Mouse (Mus musculus): ENCODE data around the gene Palld. TPM values are rescaled to one million over a fixed set of nuclear protein-coding genes. Genes with fewer than 3 reads are reported as not detected.
A peak's percentile ranks its signal among the peaks of the same experiment; 100 is the strongest.

Gene Palld
- polyA plus RNA-seq (2015; fragmentation: Nextera tagmentation; extraction: Ambion mirVana), result 79.8 and 84.1 TPM in 2 replicates

- 77% methylated on average over 5 of the region's 5 CpGs for WGBS
- no peak within 1 kb of the TSS for H3K4me2 ChIP-seq (ENCODE audit: low read depth, low read length)
- H3K9me3 ChIP-seq (ENCODE audit: control insufficient read depth, low read length), result no peaks in the 10 kb centered on the region
- H3K27me3 ChIP-seq (ENCODE audit: control insufficient read depth, insufficient read depth, low read depth, low read length), result no peaks in the 10 kb centered on the region
- H3K27ac ChIP-seq (ENCODE audit: low read length), result no peak within 1 kb of the TSS
- ATAC-seq (ENCODE audit: low read depth), result no peak
- no peak within 1 kb of the TSS for H3K4me3 ChIP-seq (ENCODE audit: low read length)
- H3K4me1 ChIP-seq (replicated peaks; ENCODE audit: control insufficient read depth, insufficient read depth, low read length), result no peaks in the 10 kb centered on the region
- H3K36me3 ChIP-seq (ENCODE audit: control insufficient read depth, insufficient read depth, low read length), result no peaks in the 10 kb centered on the region
- H3K9ac ChIP-seq (ENCODE audit: low read length), result no peak within 1 kb of the TSS
These were observed at the start of gene Palld for GRCm38 (mm10) chr8:61902521-61902920. Palld (minus strand) TSS chr8:61902690.

- no peak overlapping the region for H3K4me2 ChIP-seq (ENCODE audit: low read depth, low read length)
- no peak overlapping the region for H3K9ac ChIP-seq (ENCODE audit: low read length)
- WGBS, result 56% methylated on average over 2 of the region's 2 CpGs
- no peaks in the 10 kb centered on the region for H3K9me3 ChIP-seq (ENCODE audit: control insufficient read depth, low read length)
- no peaks in the 10 kb centered on the region for H3K4me1 ChIP-seq (replicated peaks; ENCODE audit: control insufficient read depth, insufficient read depth, low read length)
- H3K27me3 ChIP-seq (ENCODE audit: control insufficient read depth, insufficient read depth, low read depth, low read length), result no peaks in the 10 kb centered on the region
- no peak overlapping the region for H3K27ac ChIP-seq (ENCODE audit: low read length)
- no peaks in the 10 kb centered on the region for H3K36me3 ChIP-seq (ENCODE audit: control insufficient read depth, insufficient read depth, low read length)
- no peak for ATAC-seq (ENCODE audit: low read depth)
- no peak overlapping the region for H3K4me3 ChIP-seq (ENCODE audit: low read length)
These were observed 35.1 kb upstream of the Palld start for GRCm38 (mm10) chr8:61937576-61937975.

GRCm38 (mm10) chr8:61933243-61933642 is 30.8 kb upstream of the Palld start:
- Histone ChIP-seq H3K27ac (ENCODE audit: low read length) (no peak overlapping the region), H3K4me1 (replicated peaks; ENCODE audit: control insufficient read depth, insufficient read depth, low read length) (no peaks in the 10 kb centered on the region)

GRCm38 (mm10) chr8:61927777-61928494 is 25.4 kb upstream of the Palld start, which contains the start of gene Ddx60:
Ddx60 (plus strand) TSS chr8:61928087.
- 6% methylated on average over 22 of the region's 22 CpGs for WGBS
- no peaks in the 10 kb centered on the region for H3K36me3 ChIP-seq (ENCODE audit: control insufficient read depth, insufficient read depth, low read length)
- H3K4me3 ChIP-seq (ENCODE audit: low read length), result peak within 1 kb of the TSS; percentile 54
- no peaks in the 10 kb centered on the region for H3K27me3 ChIP-seq (ENCODE audit: control insufficient read depth, insufficient read depth, low read depth, low read length)
- no peaks in the 10 kb centered on the region for H3K9me3 ChIP-seq (ENCODE audit: control insufficient read depth, low read length)
- peak; percentile 80 for ATAC-seq (ENCODE audit: low read depth)
- peak within 1 kb of the TSS; percentile 74 for H3K9ac ChIP-seq (ENCODE audit: low read length)
- H3K27ac ChIP-seq (ENCODE audit: low read length), result no peak within 1 kb of the TSS
- H3K4me2 ChIP-seq (ENCODE audit: low read depth, low read length), result peak within 1 kb of the TSS; percentile 86
- no peaks in the 10 kb centered on the region for H3K4me1 ChIP-seq (replicated peaks; ENCODE audit: control insufficient read depth, insufficient read depth, low read length)

More at GRCm38 (mm10) chr8:61933243-61933642, 30.8 kb upstream of the Palld start:
- no peak overlapping the region for H3K4me2 ChIP-seq (ENCODE audit: low read depth, low read length)
- ATAC-seq (ENCODE audit: low read depth), result no peak
- H3K27me3 ChIP-seq (ENCODE audit: control insufficient read depth, insufficient read depth, low read depth, low read length), result no peaks in the 10 kb centered on the region
- no peaks in the 10 kb centered on the region for H3K36me3 ChIP-seq (ENCODE audit: control insufficient read depth, insufficient read depth, low read length)
- H3K9me3 ChIP-seq (ENCODE audit: control insufficient read depth, low read length), result no peaks in the 10 kb centered on the region
- H3K9ac ChIP-seq (ENCODE audit: low read length), result no peak overlapping the region
- WGBS, result 1% methylated on average over 2 of the region's 2 CpGs
- no peak overlapping the region for H3K4me3 ChIP-seq (ENCODE audit: low read length)

GRCm38 (mm10) chr8:61924518-61924917 is 22.0 kb upstream of the Palld start:
- Histone ChIP-seq H3K27me3 (ENCODE audit: control insufficient read depth, insufficient read depth, low read depth, low read length) (no peaks in the 10 kb centered on the region), H3K4me3 (ENCODE audit: low read length) (no peak overlapping the region), H3K4me1 (replicated peaks; ENCODE audit: control insufficient read depth, insufficient read depth, low read length) (no peaks in the 10 kb centered on the region), H3K27ac (ENCODE audit: low read length) (no peak overlapping the region), H3K9ac (ENCODE audit: low read length) (no peak overlapping the region), H3K9me3 (ENCODE audit: control insufficient read depth, low read length) (no peaks in the 10 kb centered on the region), H3K4me2 (ENCODE audit: low read depth, low read length) (no peak overlapping the region), H3K36me3 (ENCODE audit: control insufficient read depth, insufficient read depth, low read length) (no peaks in the 10 kb centered on the region)
- no peak for ATAC-seq (ENCODE audit: low read depth)
- 77% methylated on average over 1 of the region's 1 CpGs for WGBS

GRCm38 (mm10) chr8:61921454-61922054 is 19.1 kb upstream of the Palld start:
- Histone ChIP-seq H3K27me3 (ENCODE audit: control insufficient read depth, insufficient read depth, low read depth, low read length) (no peaks in the 10 kb centered on the region), H3K4me1 (replicated peaks; ENCODE audit: control insufficient read depth, insufficient read depth, low read length) (no peaks in the 10 kb centered on the region), H3K27ac (ENCODE audit: low read length) (no peak overlapping the region), H3K4me2 (ENCODE audit: low read depth, low read length) (no peak overlapping the region), H3K9ac (ENCODE audit: low read length) (no peak overlapping the region), H3K4me3 (ENCODE audit: low read length) (no peak overlapping the region), H3K9me3 (ENCODE audit: control insufficient read depth, low read length) (no peaks in the 10 kb centered on the region), H3K36me3 (ENCODE audit: control insufficient read depth, insufficient read depth, low read length) (no peaks in the 10 kb centered on the region)
- WGBS, result 68% methylated on average over 10 of the region's 10 CpGs
- ATAC-seq (ENCODE audit: low read depth), result no peak

- 54% methylated on average over 7 of the region's 7 CpGs for WGBS
- Histone ChIP-seq H3K4me1 (replicated peaks; ENCODE audit: control insufficient read depth, insufficient read depth, low read length) (no peaks in the 10 kb centered on the region), H3K9me3 (ENCODE audit: control insufficient read depth, low read length) (no peaks in the 10 kb centered on the region), H3K4me2 (ENCODE audit: low read depth, low read length) (no peak overlapping the region), H3K27ac (ENCODE audit: low read length) (no peak overlapping the region), H3K4me3 (ENCODE audit: low read length) (no peak overlapping the region), H3K27me3 (ENCODE audit: control insufficient read depth, insufficient read depth, low read depth, low read length) (no peaks in the 10 kb centered on the region), H3K36me3 (ENCODE audit: control insufficient read depth, insufficient read depth, low read length) (no peaks in the 10 kb centered on the region), H3K9ac (ENCODE audit: low read length) (no peak overlapping the region)
- no peak for ATAC-seq (ENCODE audit: low read depth)
These were observed 17.9 kb upstream of the Palld start for GRCm38 (mm10) chr8:61920389-61920788.

GRCm38 (mm10) chr8:61919145-61919788 is 16.8 kb upstream of the Palld start:
- H3K36me3 ChIP-seq (ENCODE audit: control insufficient read depth, insufficient read depth, low read length), result no peaks in the 10 kb centered on the region
- ATAC-seq (ENCODE audit: low read depth), result no peak
- H3K27ac ChIP-seq (ENCODE audit: low read length), result no peak overlapping the region
- H3K9me3 ChIP-seq (ENCODE audit: control insufficient read depth, low read length), result no peaks in the 10 kb centered on the region
- no peak overlapping the region for H3K4me2 ChIP-seq (ENCODE audit: low read depth, low read length)
- no peaks in the 10 kb centered on the region for H3K27me3 ChIP-seq (ENCODE audit: control insufficient read depth, insufficient read depth, low read depth, low read length)
- no peak overlapping the region for H3K4me3 ChIP-seq (ENCODE audit: low read length)
- H3K9ac ChIP-seq (ENCODE audit: low read length), result no peak overlapping the region
- WGBS, result 83% methylated on average over 2 of the region's 2 CpGs
- H3K4me1 ChIP-seq (replicated peaks; ENCODE audit: control insufficient read depth, insufficient read depth, low read length), result no peaks in the 10 kb centered on the region

GRCm38 (mm10) chr8:61917287-61917686 is 14.8 kb upstream of the Palld start:
- ATAC-seq (ENCODE audit: low read depth), result no peak
- WGBS, result 54% methylated on average over 4 of the region's 4 CpGs
- Histone ChIP-seq H3K4me2 (ENCODE audit: low read depth, low read length) (no peak overlapping the region), H3K36me3 (ENCODE audit: control insufficient read depth, insufficient read depth, low read length) (no peaks in the 10 kb centered on the region), H3K27me3 (ENCODE audit: control insufficient read depth, insufficient read depth, low read depth, low read length) (no peaks in the 10 kb centered on the region), H3K4me1 (replicated peaks; ENCODE audit: control insufficient read depth, insufficient read depth, low read length) (no peaks in the 10 kb centered on the region), H3K4me3 (ENCODE audit: low read length) (no peak overlapping the region), H3K9me3 (ENCODE audit: control insufficient read depth, low read length) (no peaks in the 10 kb centered on the region), H3K9ac (ENCODE audit: low read length) (no peak overlapping the region), H3K27ac (ENCODE audit: low read length) (no peak overlapping the region)
